Mouse (Mus musculus): ENCODE data around the gene Prlr. TPM values are rescaled to one million over a fixed set of nuclear protein-coding genes. Genes with fewer than 3 reads are reported as not detected.

Gene Prlr
- total and polyA plus RNA-seq, 2 experiments from 2014 or later = 0.57 to 0.90 TPM

DNA sequence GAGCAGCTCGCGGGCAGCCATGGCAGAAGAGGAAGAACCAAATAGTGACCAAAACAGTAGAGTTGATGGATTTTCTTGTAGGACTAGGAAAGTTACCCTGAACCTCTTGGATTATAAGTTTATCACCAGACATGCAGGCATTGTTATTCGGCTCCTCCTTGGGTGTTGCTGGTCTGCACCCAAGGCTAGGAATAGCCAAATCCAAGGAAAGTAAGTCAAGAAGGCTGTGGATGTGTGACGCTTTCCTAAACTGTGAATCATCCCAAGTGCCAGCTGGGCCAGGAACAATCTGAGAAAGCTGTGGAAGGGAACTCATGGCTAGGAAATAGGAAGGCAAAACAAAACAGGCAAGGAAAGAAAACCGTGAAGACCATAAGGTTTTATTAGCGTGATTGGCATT, 2.0 kb upstream of the Prlr start:
- TF ChIP-seq CTCF (IDR thresholded peaks at IDR 0.05; ENCODE audit: low read depth) = no peak
- TF ChIP-seq EP300 (IDR thresholded peaks at IDR 0.05; ENCODE audit: low read depth) = no peak
- Histone ChIP-seq H3K27me3 (ENCODE audit: control insufficient read depth, insufficient read depth, low read length) (no peaks in the 10 kb centered on the region), H3K36me3 (replicated peaks; ENCODE audit: control insufficient read depth, insufficient read depth, low read length) (no peaks in the 10 kb centered on the region), H3K9ac (replicated peaks; ENCODE audit: low read depth, low read length) (no peak overlapping the region), H3K4me3 (ENCODE audit: low read depth, low read length) (no peak overlapping the region), H3K4me1 (ENCODE audit: control insufficient read depth, insufficient read depth) (peaks cover 4% of the 10 kb centered on the region; the same call in 1 of the 2 replicates), H3K9me3 (replicated peaks; ENCODE audit: control insufficient read depth, low read length) (no peaks in the 10 kb centered on the region), H3K27ac (ENCODE audit: low read depth) (no peak overlapping the region), H3K4me2 (ENCODE audit: low read depth, low read length) (no peak overlapping the region)
- 89% methylated on average over 6 of the region's 6 CpGs for WGBS
- no peak for ATAC-seq (ENCODE audit: insufficient read depth, low read depth)
- DNase-seq (ENCODE audit: low spot score) = no peak

DNA sequence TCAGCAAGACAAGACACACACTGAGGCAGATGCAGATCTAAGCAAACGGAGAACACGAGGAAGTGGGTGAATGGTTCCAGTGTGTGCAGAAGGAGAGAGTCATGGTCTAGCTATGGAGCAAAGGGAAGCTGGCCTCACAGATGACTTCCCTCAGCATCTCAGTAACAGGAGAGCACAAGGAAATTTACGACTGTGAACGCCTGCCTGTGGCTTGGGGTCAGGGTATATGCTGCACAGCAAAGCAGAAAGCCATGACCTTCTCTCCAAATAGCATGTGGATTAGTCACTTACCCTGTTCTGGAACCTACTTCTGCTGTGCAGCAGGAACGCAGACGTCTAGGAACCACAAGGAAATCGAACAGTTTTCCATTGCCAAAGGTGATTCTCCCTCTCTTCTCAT, 1.4 kb upstream of the Prlr start:
- Histone ChIP-seq H3K27me3 (ENCODE audit: control insufficient read depth, insufficient read depth, low read length) (no peaks in the 10 kb centered on the region), H3K4me2 (ENCODE audit: low read depth, low read length) (no peak overlapping the region), H3K4me3 (ENCODE audit: low read depth, low read length) (no peak overlapping the region), H3K36me3 (replicated peaks; ENCODE audit: control insufficient read depth, insufficient read depth, low read length) (no peaks in the 10 kb centered on the region), H3K9me3 (replicated peaks; ENCODE audit: control insufficient read depth, low read length) (no peaks in the 10 kb centered on the region), H3K9ac (replicated peaks; ENCODE audit: low read depth, low read length) (no peak overlapping the region), H3K27ac (ENCODE audit: low read depth) (no peak overlapping the region), H3K4me1 (ENCODE audit: control insufficient read depth, insufficient read depth) (peaks cover 4% of the 10 kb centered on the region; the same call in 1 of the 2 replicates)
- ATAC-seq (ENCODE audit: insufficient read depth, low read depth) (no peak), DNase-seq (ENCODE audit: low spot score) (no peak)
- WGBS = 61% methylated on average over 7 of the region's 7 CpGs
- TF ChIP-seq EP300 (IDR thresholded peaks at IDR 0.05; ENCODE audit: low read depth) = no peak
- no peak for TF ChIP-seq CTCF (IDR thresholded peaks at IDR 0.05; ENCODE audit: low read depth)

DNA sequence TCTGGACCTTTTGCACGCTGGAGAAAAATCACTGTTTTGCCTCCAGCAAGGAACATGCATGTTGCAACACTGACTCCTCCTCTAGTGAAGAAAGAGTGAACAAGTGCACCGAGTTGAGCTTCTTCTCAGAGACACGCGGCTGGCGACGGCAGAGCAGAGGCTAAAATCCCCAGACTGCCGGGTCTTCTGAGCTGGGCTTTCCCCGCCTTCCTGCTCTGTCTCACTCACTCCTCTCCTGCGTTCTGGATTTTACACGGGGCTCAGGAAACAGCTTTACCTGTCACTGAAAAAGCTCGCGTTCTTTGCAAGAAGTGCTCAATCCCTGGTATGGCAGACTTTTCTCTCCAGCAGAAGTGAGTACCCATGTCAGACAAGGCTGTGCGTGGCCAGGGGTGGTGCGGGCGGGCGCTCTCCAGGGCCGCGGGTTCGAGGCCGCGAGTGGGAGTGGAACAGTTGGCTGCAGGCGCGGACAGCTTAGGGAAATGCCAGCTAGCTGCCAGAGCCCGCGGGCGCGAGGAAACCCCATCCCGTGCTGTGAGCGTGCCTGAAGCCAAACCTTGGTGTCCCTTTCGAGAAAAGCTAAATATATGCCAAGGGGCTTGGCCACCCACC, 587 bp downstream of the Prlr start:
- WGBS = under 1% methylated on average over 30 of the region's 30 CpGs
- peak overlapping the region; percentile 70 for H3K4me2 ChIP-seq (ENCODE audit: low read depth, low read length)
- ATAC-seq (ENCODE audit: insufficient read depth, low read depth) = no peak; the same call in 1 of the 2 replicates

DNA sequence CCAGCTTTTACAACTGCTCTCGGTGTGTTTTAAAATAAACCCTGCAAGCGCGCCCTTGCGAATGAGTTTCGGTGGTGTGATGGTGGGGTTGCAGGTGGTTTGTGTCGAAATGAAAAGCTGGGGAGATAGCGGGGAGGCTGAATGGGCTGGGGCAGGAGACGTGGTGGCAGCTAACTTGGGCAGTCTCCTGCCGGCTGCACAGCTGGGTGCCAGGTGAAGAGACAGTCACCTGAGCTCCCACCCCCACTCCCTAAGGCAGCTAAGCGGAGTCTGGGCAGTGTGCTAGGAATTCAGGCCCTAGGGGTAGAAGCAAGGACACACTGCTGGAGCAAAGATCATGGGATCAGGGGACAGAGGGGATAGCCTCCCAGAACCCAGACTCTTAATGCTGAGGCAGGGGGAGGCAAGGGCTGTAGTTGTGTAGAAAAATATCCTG, 1.1 kb downstream of the Prlr start:
- peak; percentile 39; the same call in 1 of the 2 replicates for ATAC-seq (ENCODE audit: insufficient read depth, low read depth)

More for the DNA sequence above, 587 bp downstream of the Prlr start:
- Histone ChIP-seq H3K27ac (ENCODE audit: low read depth) (no peak overlapping the region), H3K36me3 (replicated peaks; ENCODE audit: control insufficient read depth, insufficient read depth, low read length) (no peaks in the 10 kb centered on the region), H3K27me3 (ENCODE audit: control insufficient read depth, insufficient read depth, low read length) (no peaks in the 10 kb centered on the region), H3K9me3 (replicated peaks; ENCODE audit: control insufficient read depth, low read length) (no peaks in the 10 kb centered on the region), H3K9ac (replicated peaks; ENCODE audit: low read depth, low read length) (peak overlapping the region; percentile 28; the same call in 1 of the 2 replicates), H3K4me1 (ENCODE audit: control insufficient read depth, insufficient read depth) (peaks cover 4% of the 10 kb centered on the region; the same call in 1 of the 2 replicates), H3K4me3 (ENCODE audit: low read depth, low read length) (peak overlapping the region; percentile 45)
- TF ChIP-seq EP300 (IDR thresholded peaks at IDR 0.05; ENCODE audit: low read depth) (no peak), CTCF (IDR thresholded peaks at IDR 0.05; ENCODE audit: low read depth) (no peak)
- DNase-seq (ENCODE audit: low spot score) = peak; percentile 18

DNA sequence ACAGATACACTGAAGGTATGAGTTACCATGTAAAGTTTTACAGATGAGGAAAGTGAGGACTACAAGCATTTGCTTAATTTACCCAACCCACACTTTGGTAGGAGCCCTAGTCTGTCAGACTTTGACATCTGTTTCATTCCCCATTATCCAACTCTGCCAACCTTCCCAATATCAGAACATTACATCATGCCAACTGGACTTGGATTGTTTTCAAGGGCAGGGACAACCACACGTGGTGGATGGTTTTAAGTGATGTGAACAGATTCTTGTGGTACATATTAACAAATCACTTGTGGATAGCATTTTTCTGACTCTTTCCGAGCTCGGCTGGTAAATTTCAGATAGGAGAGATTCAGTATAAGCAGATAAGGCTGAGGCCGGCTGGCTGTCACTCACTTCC, 3.7 kb downstream of the Prlr start:
- TF ChIP-seq EP300 (IDR thresholded peaks at IDR 0.05; ENCODE audit: low read depth) = no peak
- TF ChIP-seq CTCF (IDR thresholded peaks at IDR 0.05; ENCODE audit: low read depth) = no peak
- H3K27ac ChIP-seq (ENCODE audit: low read depth) = no peak overlapping the region
- no peak overlapping the region for H3K4me3 ChIP-seq (ENCODE audit: low read depth, low read length)
- no peak for DNase-seq (ENCODE audit: low spot score)
- H3K36me3 ChIP-seq (replicated peaks; ENCODE audit: control insufficient read depth, insufficient read depth, low read length) = no peaks in the 10 kb centered on the region
- H3K27me3 ChIP-seq (ENCODE audit: control insufficient read depth, insufficient read depth, low read length) = no peaks in the 10 kb centered on the region
- 53% methylated on average over 4 of the region's 4 CpGs for WGBS
- no peak overlapping the region for H3K4me2 ChIP-seq (ENCODE audit: low read depth, low read length)
- peaks cover 4% of the 10 kb centered on the region; the same call in 1 of the 2 replicates for H3K4me1 ChIP-seq (ENCODE audit: control insufficient read depth, insufficient read depth)
- ATAC-seq (ENCODE audit: insufficient read depth, low read depth) = no peak
- H3K9ac ChIP-seq (replicated peaks; ENCODE audit: low read depth, low read length) = no peak overlapping the region
- H3K9me3 ChIP-seq (replicated peaks; ENCODE audit: control insufficient read depth, low read length) = no peaks in the 10 kb centered on the region

More for the DNA sequence above, 1.1 kb downstream of the Prlr start:
- peaks cover 4% of the 10 kb centered on the region; the same call in 1 of the 2 replicates for H3K4me1 ChIP-seq (ENCODE audit: control insufficient read depth, insufficient read depth)
- WGBS = 4% methylated on average over 10 of the region's 10 CpGs
- H3K4me3 ChIP-seq (ENCODE audit: low read depth, low read length) = peak overlapping the region; percentile 45
- 0 out of 2 replicates have a peak overlapping the region, but pooled peaks have one; percentile 28 for H3K9ac ChIP-seq (replicated peaks; ENCODE audit: low read depth, low read length)
- DNase-seq (ENCODE audit: low spot score) = no peak
- TF ChIP-seq CTCF (IDR thresholded peaks at IDR 0.05; ENCODE audit: low read depth) = no peak
- no peak for TF ChIP-seq EP300 (IDR thresholded peaks at IDR 0.05; ENCODE audit: low read depth)
- peak overlapping the region; percentile 70 for H3K4me2 ChIP-seq (ENCODE audit: low read depth, low read length)
- H3K27me3 ChIP-seq (ENCODE audit: control insufficient read depth, insufficient read depth, low read length) = no peaks in the 10 kb centered on the region
- H3K36me3 ChIP-seq (replicated peaks; ENCODE audit: control insufficient read depth, insufficient read depth, low read length) = no peaks in the 10 kb centered on the region
- no peak overlapping the region for H3K27ac ChIP-seq (ENCODE audit: low read depth)
- H3K9me3 ChIP-seq (replicated peaks; ENCODE audit: control insufficient read depth, low read length) = no peaks in the 10 kb centered on the region

All from heart, postnatal 0 days (tissue).